Mouse (Mus musculus): ENCODE results near the gene Ammecr1. TPM values are rescaled to one million over a fixed set of nuclear protein-coding genes. Genes with fewer than 3 reads are reported as not detected.

Gene Ammecr1
- polyA plus RNA-seq, 1 experiment from 2014 or later = 5.0 TPM

- no peaks in the 10 kb centered on the region for H3K9me3 ChIP-seq
- H3K4me1 ChIP-seq = no peaks in the 10 kb centered on the region
- ATAC-seq (replicated peaks) = no peak
- H3K9ac ChIP-seq (replicated peaks) = no peak overlapping the region
- H3K27ac ChIP-seq (replicated peaks) = no peak overlapping the region
- no peak overlapping the region for H3K4me3 ChIP-seq
- no peaks in the 10 kb centered on the region for H3K36me3 ChIP-seq
- no peak overlapping the region for H3K4me2 ChIP-seq (replicated peaks)
- peaks cover 3% of the 10 kb centered on the region; the same call in 1 of the 2 replicates for H3K27me3 ChIP-seq
- WGBS = 77% methylated on average over 2 of the region's 2 CpGs
Measured at GRCm38 (mm10) chrX:142902599-142902998, 63.9 kb downstream of the Ammecr1 start.

GRCm38 (mm10) chrX:142901915-142902314, 64.6 kb downstream of the Ammecr1 start:
- ATAC-seq (replicated peaks) = no peak

GRCm38 (mm10) chrX:142898295-142898887, 68.1 kb downstream of the Ammecr1 start:
- no peak for ATAC-seq (replicated peaks)

More at GRCm38 (mm10) chrX:142901915-142902314, 64.6 kb downstream of the Ammecr1 start:
- Histone ChIP-seq H3K4me1 (no peaks in the 10 kb centered on the region), H3K27ac (replicated peaks) (no peak overlapping the region), H3K9me3 (no peaks in the 10 kb centered on the region), H3K36me3 (no peaks in the 10 kb centered on the region), H3K27me3 (peaks cover 3% of the 10 kb centered on the region; the same call in 1 of the 2 replicates), H3K9ac (replicated peaks) (no peak overlapping the region), H3K4me2 (replicated peaks) (no peak overlapping the region), H3K4me3 (no peak overlapping the region)
- WGBS = 86% methylated on average over 4 of the region's 4 CpGs

GRCm38 (mm10) chrX:142897477-142898000, 69.0 kb downstream of the Ammecr1 start:
- Histone ChIP-seq H3K27me3 (peaks cover 3% of the 10 kb centered on the region; the same call in 1 of the 2 replicates), H3K4me1 (no peaks in the 10 kb centered on the region), H3K4me3 (no peak overlapping the region), H3K4me2 (replicated peaks) (no peak overlapping the region), H3K36me3 (no peaks in the 10 kb centered on the region), H3K9ac (replicated peaks) (no peak overlapping the region), H3K9me3 (no peaks in the 10 kb centered on the region), H3K27ac (replicated peaks) (no peak overlapping the region)
- ATAC-seq (replicated peaks) = no peak
- 95% methylated on average over 6 of the region's 6 CpGs for WGBS

More at GRCm38 (mm10) chrX:142898295-142898887, 68.1 kb downstream of the Ammecr1 start:
- Histone ChIP-seq H3K4me3 (no peak overlapping the region), H3K36me3 (no peaks in the 10 kb centered on the region), H3K27ac (replicated peaks) (no peak overlapping the region), H3K4me2 (replicated peaks) (no peak overlapping the region), H3K27me3 (peaks cover 3% of the 10 kb centered on the region; the same call in 1 of the 2 replicates), H3K9me3 (no peaks in the 10 kb centered on the region), H3K4me1 (no peaks in the 10 kb centered on the region), H3K9ac (replicated peaks) (no peak overlapping the region)
- 86% methylated on average over 9 of the region's 9 CpGs for WGBS

GRCm38 (mm10) chrX:142895316-142895715, 71.2 kb downstream of the Ammecr1 start:
- no peak overlapping the region for H3K9ac ChIP-seq (replicated peaks)
- no peaks in the 10 kb centered on the region for H3K36me3 ChIP-seq
- no peak overlapping the region for H3K4me2 ChIP-seq (replicated peaks)
- H3K27ac ChIP-seq (replicated peaks) = no peak overlapping the region
- 81% methylated on average over 2 of the region's 2 CpGs for WGBS
- H3K27me3 ChIP-seq = peaks cover 3% of the 10 kb centered on the region; the same call in 1 of the 2 replicates
- ATAC-seq (replicated peaks) = no peak
- H3K4me3 ChIP-seq = no peak overlapping the region
- H3K4me1 ChIP-seq = no peaks in the 10 kb centered on the region
- no peaks in the 10 kb centered on the region for H3K9me3 ChIP-seq

DNA sequence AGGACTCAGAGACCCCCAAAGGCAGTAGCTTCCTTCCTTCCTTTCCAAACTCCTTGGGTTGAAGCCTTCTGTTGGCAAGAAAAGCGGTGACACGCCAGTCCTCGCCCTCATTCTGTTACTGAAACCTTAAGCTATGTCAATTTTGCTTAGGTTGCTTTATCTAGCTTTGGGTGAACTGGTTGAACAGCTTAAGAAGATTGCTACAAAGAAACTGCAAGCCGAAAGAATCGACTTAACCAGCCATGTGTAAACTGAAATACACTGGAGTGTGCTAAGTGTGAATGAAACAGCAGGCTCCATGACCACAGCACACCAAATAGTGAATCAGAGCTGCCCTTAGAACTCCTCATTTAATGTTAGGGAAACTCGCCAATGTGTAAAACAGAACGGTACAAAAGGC, 80.6 kb downstream of the Ammecr1 start:
- WGBS = 85% methylated on average over 7 of the region's 7 CpGs
- Histone ChIP-seq H3K36me3 (no peaks in the 10 kb centered on the region), H3K9me3 (no peaks in the 10 kb centered on the region), H3K4me3 (no peak overlapping the region), H3K27ac (replicated peaks) (no peak overlapping the region), H3K27me3 (no peaks in the 10 kb centered on the region), H3K4me2 (replicated peaks) (no peak overlapping the region), H3K4me1 (no peaks in the 10 kb centered on the region), H3K9ac (replicated peaks) (no peak overlapping the region)
- no peak for ATAC-seq (replicated peaks)

DNA sequence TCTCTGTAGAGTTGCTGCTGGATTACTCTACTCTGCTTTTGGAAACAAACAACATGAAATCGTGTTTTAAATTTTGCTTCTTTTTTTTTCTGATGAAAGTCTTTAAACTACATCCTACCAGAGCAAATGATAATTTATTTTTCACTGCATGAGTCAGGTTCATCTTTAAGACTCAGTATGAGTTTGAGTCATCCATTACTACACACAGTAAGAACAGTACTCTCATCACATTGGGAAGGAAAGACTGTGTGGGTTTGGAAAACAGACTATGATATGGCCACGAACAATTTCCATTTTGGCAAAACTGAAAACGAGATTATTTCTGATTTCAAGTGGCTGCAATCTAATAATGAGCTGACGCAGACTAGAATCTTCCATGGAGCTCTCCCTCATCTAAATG, 82.9 kb downstream of the Ammecr1 start:
- no peak for ATAC-seq (replicated peaks)

GRCm38 (mm10) chrX:142882255-142882654, 84.3 kb downstream of the Ammecr1 start:
- no peak for ATAC-seq (replicated peaks)
- H3K9ac ChIP-seq (replicated peaks) = no peak overlapping the region
- no peak overlapping the region for H3K4me3 ChIP-seq
- no peaks in the 10 kb centered on the region for H3K4me1 ChIP-seq
- H3K4me2 ChIP-seq (replicated peaks) = no peak overlapping the region
- H3K27me3 ChIP-seq = no peaks in the 10 kb centered on the region
- H3K36me3 ChIP-seq = no peaks in the 10 kb centered on the region
- H3K9me3 ChIP-seq = no peaks in the 10 kb centered on the region
- H3K27ac ChIP-seq (replicated peaks) = no peak overlapping the region
- 88% methylated on average over 5 of the region's 5 CpGs for WGBS

More for the DNA sequence above, 82.9 kb downstream of the Ammecr1 start:
- 79% methylated on average over 4 of the region's 4 CpGs for WGBS
- Histone ChIP-seq H3K36me3 (no peaks in the 10 kb centered on the region), H3K27me3 (no peaks in the 10 kb centered on the region), H3K4me2 (replicated peaks) (no peak overlapping the region), H3K4me3 (no peak overlapping the region), H3K9ac (replicated peaks) (no peak overlapping the region), H3K9me3 (no peaks in the 10 kb centered on the region), H3K27ac (replicated peaks) (no peak overlapping the region), H3K4me1 (no peaks in the 10 kb centered on the region)

- Histone ChIP-seq H3K4me2 (replicated peaks) (no peak overlapping the region), H3K4me1 (0 out of 2 replicates have a peak, but pooled peaks cover 3% of the 10 kb centered on the region), H3K27me3 (no peaks in the 10 kb centered on the region), H3K36me3 (no peaks in the 10 kb centered on the region), H3K27ac (replicated peaks) (no peak overlapping the region), H3K4me3 (no peak overlapping the region), H3K9me3 (no peaks in the 10 kb centered on the region), H3K9ac (replicated peaks) (no peak overlapping the region)
- WGBS = 43% methylated on average over 2 of the region's 2 CpGs
- ATAC-seq (replicated peaks) = peak; percentile 73
Measured at GRCm38 (mm10) chrX:142869844-142870243, 96.7 kb downstream of the Ammecr1 start.

GRCm38 (mm10) chrX:142848032-142848431, 118.5 kb downstream of the Ammecr1 start:
- 95% methylated on average over 9 of the region's 9 CpGs for WGBS
- H3K4me1 ChIP-seq = no peaks in the 10 kb centered on the region
- no peak overlapping the region for H3K9ac ChIP-seq (replicated peaks)
- no peak for ATAC-seq (replicated peaks)
- no peaks in the 10 kb centered on the region for H3K27me3 ChIP-seq
- no peaks in the 10 kb centered on the region for H3K36me3 ChIP-seq
- no peak overlapping the region for H3K4me2 ChIP-seq (replicated peaks)
- H3K9me3 ChIP-seq = no peaks in the 10 kb centered on the region
- no peak overlapping the region for H3K27ac ChIP-seq (replicated peaks)
- H3K4me3 ChIP-seq = no peak overlapping the region

- no peaks in the 10 kb centered on the region for H3K36me3 ChIP-seq
- no peak overlapping the region for H3K4me2 ChIP-seq (replicated peaks)
- no peaks in the 10 kb centered on the region for H3K27me3 ChIP-seq
- H3K4me1 ChIP-seq = no peaks in the 10 kb centered on the region
- no peak overlapping the region for H3K4me3 ChIP-seq
- WGBS = 89% methylated on average over 6 of the region's 6 CpGs
- no peak overlapping the region for H3K27ac ChIP-seq (replicated peaks)
- no peak overlapping the region for H3K9ac ChIP-seq (replicated peaks)
- ATAC-seq (replicated peaks) = no peak
- no peaks in the 10 kb centered on the region for H3K9me3 ChIP-seq
Measured at GRCm38 (mm10) chrX:142846266-142846665, 120.3 kb downstream of the Ammecr1 start.

DNA sequence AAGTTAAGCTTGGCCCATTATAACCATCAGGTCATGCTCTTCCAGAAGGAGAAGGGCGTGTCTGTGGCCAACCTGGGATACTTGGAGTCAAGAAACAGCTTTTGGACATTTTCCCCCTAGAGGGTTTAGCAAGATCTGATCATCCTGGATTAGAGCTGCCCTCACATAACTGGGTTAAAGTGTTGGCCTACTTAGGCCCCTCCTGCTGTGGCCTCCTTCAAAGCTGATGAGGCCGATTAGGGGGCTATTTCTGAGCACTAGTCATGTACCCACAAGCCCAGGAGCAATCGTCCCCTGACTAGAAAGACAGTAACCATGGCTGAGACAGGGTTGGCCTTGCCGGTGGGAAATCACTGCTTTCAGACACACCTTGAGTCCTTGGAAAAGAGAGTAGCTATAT, 124.6 kb downstream of the Ammecr1 start:
- Histone ChIP-seq H3K9ac (replicated peaks) (no peak overlapping the region), H3K4me2 (replicated peaks) (no peak overlapping the region), H3K36me3 (no peaks in the 10 kb centered on the region), H3K9me3 (no peaks in the 10 kb centered on the region), H3K27me3 (no peaks in the 10 kb centered on the region), H3K27ac (replicated peaks) (no peak overlapping the region), H3K4me1 (no peaks in the 10 kb centered on the region), H3K4me3 (no peak overlapping the region)
- 74% methylated on average over 4 of the region's 4 CpGs for WGBS
- no peak for ATAC-seq (replicated peaks)

- no peak overlapping the region for H3K4me2 ChIP-seq (replicated peaks)
- H3K27ac ChIP-seq (replicated peaks) = no peak overlapping the region
- no peaks in the 10 kb centered on the region for H3K27me3 ChIP-seq
- no peaks in the 10 kb centered on the region for H3K4me1 ChIP-seq
- ATAC-seq (replicated peaks) = no peak
- no peaks in the 10 kb centered on the region for H3K9me3 ChIP-seq
- H3K36me3 ChIP-seq = no peaks in the 10 kb centered on the region
- H3K4me3 ChIP-seq = no peak overlapping the region
- H3K9ac ChIP-seq (replicated peaks) = no peak overlapping the region
- 85% methylated on average over 7 of the region's 7 CpGs for WGBS
Measured at GRCm38 (mm10) chrX:142839411-142839810, 127.1 kb downstream of the Ammecr1 start.

All from forebrain, embryonic 15.5 days (tissue).